Mouse (Mus musculus) embryo, embryonic 11 days (tissue): ENCODE data around the gene Tbcc.

ENCODE experiments used
- DNase-seq: peaks from one replicate; pipeline ENCODE4 v3.0.0-alpha.2; 2015

The Tbcc gene

GRCm38 (mm10) chr17:46912331-46912730 is 21.8 kb downstream of the Tbcc start:
- DNase-seq: no peak

GRCm38 (mm10) chr17:46915129-46915528 is 24.6 kb downstream of the Tbcc start:
- no peak for DNase-seq

GRCm38 (mm10) chr17:46918951-46919350 is 28.5 kb downstream of the Tbcc start:
- DNase-seq: peak; percentile 22

GRCm38 (mm10) chr17:46920855-46921254 is 30.4 kb downstream of the Tbcc start:
- peak; percentile 78 for DNase-seq

GRCm38 (mm10) chr17:46926192-46926591 is 35.7 kb downstream of the Tbcc start:
- no peak for DNase-seq

- DNase-seq: no peak
These were observed 36.5 kb downstream of the Tbcc start for GRCm38 (mm10) chr17:46926941-46927340.

GRCm38 (mm10) chr17:46927781-46928180 is 37.3 kb downstream of the Tbcc start:
- DNase-seq: no peak

- DNase-seq: no peak
These were observed 38.8 kb downstream of the Tbcc start for GRCm38 (mm10) chr17:46929277-46929676.

- DNase-seq: no peak
These were observed 39.4 kb downstream of the Tbcc start for GRCm38 (mm10) chr17:46929897-46930296.

- DNase-seq: no peak
These were observed 42.5 kb downstream of the Tbcc start for GRCm38 (mm10) chr17:46932961-46933360.

GRCm38 (mm10) chr17:46933557-46934348 is 43.3 kb downstream of the Tbcc start:
- peak; percentile 75 for DNase-seq

- no peak for DNase-seq
These were observed 50.0 kb downstream of the Tbcc start for GRCm38 (mm10) chr17:46940461-46940860.
